Mouse (Mus musculus) hindbrain, embryonic 12.5 days (tissue): ENCODE data around the gene Nelfcd. TPM values are rescaled to one million over a fixed set of nuclear protein-coding genes. Genes with fewer than 3 reads are reported as not detected.

Experiments
- ATAC-seq: fragments of 200-750 bp; cut with Nextera tagmentation; 2 replicates; pipeline ENCODE4 v1.8.0; 2017; ENCODE audit warnings: moderate TSS enrichment; ENCODE audit not compliant: low FRiP score
- H3K27ac ChIP-seq: fragments of 300-500 bp; sonication (generic); 2 replicates; pipeline ENCODE4 v1.5.1; 2016; ENCODE audit warnings: mild to moderate bottlenecking
- H3K27me3 ChIP-seq: fragments of 300-500 bp; sonication (generic); 2 replicates; pipeline ENCODE4 v1.6.1; 2016; ENCODE audit warnings: mild to moderate bottlenecking
- H3K36me3 ChIP-seq: fragments of 300-500 bp; sonication (generic); 2 replicates; pipeline ENCODE4 v1.6.1; 2016; ENCODE audit warnings: mild to moderate bottlenecking
- H3K4me1 ChIP-seq: fragments of 300-500 bp; sonication (generic); 2 replicates; pipeline ENCODE4 v1.6.1; 2016
- H3K4me2 ChIP-seq: fragments of 300-500 bp; sonication (generic); replicated peaks from 2 replicates; pipeline ENCODE4 v1.6.1; 2016; ENCODE audit warnings: mild to moderate bottlenecking
- H3K4me3 ChIP-seq: fragments of 300-500 bp; sonication (generic); 2 replicates; pipeline ENCODE4 v1.5.1; 2016; ENCODE audit warnings: mild to moderate bottlenecking
- H3K9ac ChIP-seq: fragments of 300-500 bp; sonication (generic); 2 replicates; pipeline ENCODE4 v1.6.1; 2016; ENCODE audit warnings: mild to moderate bottlenecking, moderate library complexity
- H3K9me3 ChIP-seq: fragments of 300-500 bp; sonication (generic); replicated peaks from 2 replicates; pipeline ENCODE4 v1.6.1; 2016; ENCODE audit warnings: mild to moderate bottlenecking
- WGBS: fragments of 180-500 bp; shearing (Covaris S2); methylation state at CpG from one replicate; pipeline ENCODE4 v1.1.7; 2016; 5-methylcytosine and 5-hydroxymethylcytosine counted together
- polyA plus RNA-seq: library from polyadenylated mRNA; unstranded; fragments of >200 nt; fragmentation: Nextera tagmentation; extraction: Ambion mirVana; gene quantifications from 2 replicates; pipeline ENCODE4 v1.2.1, GENCODE M21; 2016

Nelfcd gene
- 144 and 154 TPM in 2 replicates for polyA plus RNA-seq

DNA sequence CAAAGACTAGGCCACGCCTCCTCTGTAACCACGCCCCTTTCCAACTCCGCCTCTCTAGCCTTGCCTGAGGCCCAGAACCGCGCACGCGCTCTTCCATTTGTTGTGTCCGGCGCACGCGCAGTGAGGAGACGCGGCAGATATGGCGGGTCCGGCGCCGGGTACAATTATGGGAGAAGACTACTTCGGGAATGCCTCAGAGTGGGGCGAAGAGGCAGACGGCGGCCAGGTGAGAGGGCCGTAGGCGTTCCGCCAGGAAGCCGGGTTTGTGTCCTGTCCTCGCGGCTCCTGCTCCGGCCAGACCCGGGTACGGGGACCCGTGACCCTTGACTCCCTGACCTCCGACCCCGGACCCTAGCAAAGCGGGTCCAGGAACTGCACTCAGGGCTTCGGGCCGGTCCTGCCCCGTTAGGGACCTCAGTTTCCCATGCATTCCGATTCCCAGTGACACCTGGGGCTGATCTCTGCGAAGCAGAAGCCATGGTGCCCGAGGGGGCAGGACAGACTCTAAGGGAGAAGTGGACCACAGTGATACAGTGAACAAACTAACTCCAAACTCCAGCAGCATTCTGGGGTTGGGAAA, at the start of gene Nelfcd:
TSS of gene Nelfcd (plus strand) at position 74 of the 580 bp plus-strand sequence.
- H3K4me2 ChIP-seq: peak within 1 kb of the TSS; percentile 83
- H3K9me3 ChIP-seq: no peaks in the 10 kb centered on the region
- WGBS: under 1% methylated on average over 40 of the region's 40 CpGs
- peaks cover 14% of the 10 kb centered on the region for H3K36me3 ChIP-seq
- peak; percentile 93 for ATAC-seq
- no peak within 1 kb of the TSS for H3K27ac ChIP-seq
- peak within 1 kb of the TSS; percentile 93 for H3K4me3 ChIP-seq
- peak within 1 kb of the TSS; percentile 92 for H3K9ac ChIP-seq
- H3K4me1 ChIP-seq: peaks cover 11% of the 10 kb centered on the region
- H3K27me3 ChIP-seq: 0 out of 2 replicates have a peak, but pooled peaks cover 3% of the 10 kb centered on the region

DNA sequence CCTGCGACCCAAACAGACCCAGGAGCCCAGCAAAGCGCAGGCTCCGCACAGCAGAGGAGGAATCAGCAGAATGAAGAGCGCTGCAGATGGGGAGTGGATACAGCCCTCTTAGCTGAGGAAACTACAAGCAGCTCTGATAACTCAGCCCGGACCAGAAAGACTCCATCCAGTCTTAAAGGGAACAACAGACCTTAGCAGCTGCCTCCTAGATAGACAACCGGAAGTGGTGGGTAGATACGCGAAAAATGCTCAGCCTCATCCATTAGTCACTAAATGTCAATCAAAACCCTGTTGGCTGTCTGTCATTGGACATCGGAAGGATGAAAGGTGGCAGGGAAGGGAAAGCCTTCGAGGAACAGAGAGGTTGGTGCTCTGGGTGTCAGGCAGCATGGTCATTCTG, 49.0 kb upstream of the Nelfcd start:
- no peak overlapping the region for H3K9ac ChIP-seq
- 85% methylated on average over 10 of the region's 10 CpGs for WGBS
- H3K4me2 ChIP-seq: no peak overlapping the region
- no peaks in the 10 kb centered on the region for H3K4me1 ChIP-seq
- no peak overlapping the region for H3K4me3 ChIP-seq
- H3K36me3 ChIP-seq: no peaks in the 10 kb centered on the region
- H3K27ac ChIP-seq: no peak overlapping the region
- ATAC-seq: no peak
- H3K9me3 ChIP-seq: no peaks in the 10 kb centered on the region
- no peaks in the 10 kb centered on the region for H3K27me3 ChIP-seq

DNA sequence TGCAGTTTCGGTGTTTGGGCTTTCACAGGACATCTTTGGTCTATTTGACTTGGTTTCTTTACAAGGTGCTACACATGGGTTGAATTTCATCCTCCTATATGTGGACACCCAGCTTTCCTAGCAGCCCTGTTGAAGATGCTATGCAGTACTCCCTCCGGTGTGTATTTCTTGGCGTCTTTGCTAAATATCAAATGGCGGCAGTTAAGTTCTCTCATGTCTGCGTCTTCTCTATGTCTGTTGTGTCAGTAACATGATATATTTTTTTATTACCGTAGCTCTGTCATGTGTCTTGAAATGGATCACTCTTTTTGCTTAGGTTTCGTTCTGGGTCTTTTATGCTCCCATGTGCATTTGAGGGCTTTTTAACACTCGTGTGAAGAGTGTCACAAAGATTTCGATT, 34.6 kb upstream of the Nelfcd start:
- Histone ChIP-seq H3K4me3 (no peak overlapping the region), H3K27ac (no peak overlapping the region), H3K4me1 (no peaks in the 10 kb centered on the region), H3K4me2 (no peak overlapping the region), H3K27me3 (no peaks in the 10 kb centered on the region), H3K9ac (no peak overlapping the region), H3K36me3 (no peaks in the 10 kb centered on the region), H3K9me3 (no peaks in the 10 kb centered on the region)
- no peak for ATAC-seq
- 84% methylated on average over 9 of the region's 9 CpGs for WGBS

DNA sequence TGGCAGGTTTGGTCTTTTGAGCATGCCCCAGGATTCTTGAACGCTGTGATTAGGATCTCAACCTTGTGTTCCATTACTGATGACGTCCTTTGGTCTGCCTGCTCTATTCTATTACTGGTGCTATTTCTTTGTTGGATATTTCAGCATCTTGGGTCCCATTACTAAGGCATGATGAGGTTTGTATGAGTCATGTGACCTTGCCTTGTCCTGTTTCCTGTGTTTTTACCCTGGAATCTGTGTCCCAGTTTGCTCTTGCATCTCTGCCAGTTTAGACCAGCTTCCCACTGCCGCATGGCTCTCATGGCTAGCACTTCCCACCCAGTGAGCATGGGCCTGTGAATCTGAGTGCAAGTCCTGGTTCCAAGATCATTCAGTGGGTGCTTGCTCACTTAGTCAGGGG, 23.7 kb upstream of the Nelfcd start:
- no peak for ATAC-seq
- Histone ChIP-seq H3K4me3 (no peak overlapping the region), H3K4me1 (no peaks in the 10 kb centered on the region), H3K27me3 (no peaks in the 10 kb centered on the region), H3K4me2 (no peak overlapping the region), H3K9me3 (no peaks in the 10 kb centered on the region), H3K36me3 (no peaks in the 10 kb centered on the region), H3K9ac (no peak overlapping the region), H3K27ac (no peak overlapping the region)
- 93% methylated on average over 3 of the region's 3 CpGs for WGBS

DNA sequence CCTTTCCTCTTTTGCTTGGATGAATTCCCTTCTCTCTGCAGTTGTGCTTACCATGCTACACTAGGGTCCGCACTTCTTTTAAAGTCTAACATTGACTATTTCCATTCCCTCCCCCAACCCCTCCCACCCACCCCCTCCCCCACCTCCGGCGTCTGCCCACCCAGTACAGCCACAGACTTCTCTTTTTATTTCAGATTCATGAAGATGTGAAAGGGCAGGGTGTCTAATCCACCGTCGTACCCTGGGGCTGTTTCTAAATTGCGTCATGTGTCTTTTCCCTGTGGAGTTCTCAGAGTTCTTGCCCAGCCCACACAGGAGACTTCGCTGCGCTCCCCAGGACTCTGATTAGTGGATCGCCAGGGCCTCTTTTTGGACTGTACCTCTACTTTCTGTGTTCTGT, 23.1 kb upstream of the Nelfcd start:
- H3K9me3 ChIP-seq: no peaks in the 10 kb centered on the region
- H3K27ac ChIP-seq: no peak overlapping the region
- no peak overlapping the region for H3K4me3 ChIP-seq
- H3K4me2 ChIP-seq: no peak overlapping the region
- WGBS: 67% methylated on average over 9 of the region's 9 CpGs
- no peaks in the 10 kb centered on the region for H3K36me3 ChIP-seq
- no peaks in the 10 kb centered on the region for H3K4me1 ChIP-seq
- H3K27me3 ChIP-seq: no peaks in the 10 kb centered on the region
- no peak overlapping the region for H3K9ac ChIP-seq
- ATAC-seq: no peak

DNA sequence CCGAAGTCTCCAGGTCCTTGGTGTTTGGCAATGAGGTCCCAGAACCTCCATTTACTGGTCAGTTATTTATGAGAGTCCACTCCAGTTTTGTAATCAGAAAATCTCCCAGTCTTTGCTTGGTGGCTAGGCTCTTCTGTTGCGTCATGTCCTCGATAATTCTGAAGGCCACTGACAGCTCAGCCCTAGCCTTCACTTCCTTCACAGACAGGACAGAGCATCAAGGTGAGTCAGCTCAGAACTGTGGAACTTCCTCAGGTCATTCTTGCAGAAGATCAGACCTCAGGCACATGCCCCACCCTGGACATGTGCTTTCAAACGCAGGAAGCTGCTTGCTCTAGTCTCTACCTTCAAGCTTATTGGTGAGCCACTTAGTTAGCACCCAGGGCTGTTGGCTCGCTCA, 22.2 kb upstream of the Nelfcd start:
- H3K9ac ChIP-seq: no peak overlapping the region
- ATAC-seq: no peak
- H3K36me3 ChIP-seq: no peaks in the 10 kb centered on the region
- no peaks in the 10 kb centered on the region for H3K27me3 ChIP-seq
- H3K4me2 ChIP-seq: no peak overlapping the region
- no peak overlapping the region for H3K27ac ChIP-seq
- no peak overlapping the region for H3K4me3 ChIP-seq
- 82% methylated on average over 5 of the region's 5 CpGs for WGBS
- no peaks in the 10 kb centered on the region for H3K4me1 ChIP-seq
- H3K9me3 ChIP-seq: no peaks in the 10 kb centered on the region

DNA sequence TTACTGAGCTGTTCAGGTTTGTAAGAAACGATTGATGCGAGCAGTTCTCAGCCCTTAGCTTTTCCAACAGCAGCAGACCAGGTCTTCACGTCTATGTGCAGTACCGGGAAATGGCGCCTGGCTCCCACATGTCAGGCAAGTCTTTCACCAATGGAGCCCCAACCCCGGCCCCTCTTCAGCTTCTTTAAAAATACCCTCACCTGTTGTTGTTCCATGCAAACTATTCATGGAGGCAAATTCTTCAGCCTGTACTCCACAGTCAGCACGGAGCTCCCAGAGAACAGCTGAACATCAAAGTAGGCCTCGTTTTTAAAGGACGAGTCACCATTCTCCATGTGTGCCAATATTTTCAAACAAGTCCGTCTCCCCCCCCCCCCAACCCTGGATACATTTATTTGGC, 19.0 kb upstream of the Nelfcd start:
- no peaks in the 10 kb centered on the region for H3K36me3 ChIP-seq
- 85% methylated on average over 10 of the region's 10 CpGs for WGBS
- H3K4me2 ChIP-seq: no peak overlapping the region
- H3K27me3 ChIP-seq: no peaks in the 10 kb centered on the region
- no peak overlapping the region for H3K9ac ChIP-seq
- no peaks in the 10 kb centered on the region for H3K9me3 ChIP-seq
- no peak overlapping the region for H3K4me3 ChIP-seq
- H3K4me1 ChIP-seq: no peaks in the 10 kb centered on the region
- no peak for ATAC-seq
- no peak overlapping the region for H3K27ac ChIP-seq

DNA sequence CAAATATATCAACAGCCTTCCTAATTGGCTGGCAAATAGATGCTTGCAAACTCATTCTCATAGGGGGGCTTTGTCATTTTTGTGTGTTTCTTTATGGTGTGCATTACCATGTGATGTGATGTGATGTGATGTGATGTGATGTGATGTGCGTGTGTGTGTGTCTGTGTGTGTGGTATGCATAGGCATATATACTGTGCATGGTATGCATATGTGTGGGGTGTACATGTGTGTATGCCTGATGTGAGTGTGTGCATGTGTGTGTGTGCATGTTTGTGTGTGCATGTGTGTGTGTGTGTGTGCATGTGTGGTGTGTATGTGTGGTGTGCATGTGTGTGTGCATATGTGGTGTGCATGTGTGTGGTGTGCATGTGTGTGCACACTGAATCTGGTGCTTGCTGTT, 18.5 kb upstream of the Nelfcd start:
- H3K9ac ChIP-seq: no peak overlapping the region
- no peaks in the 10 kb centered on the region for H3K9me3 ChIP-seq
- ATAC-seq: no peak
- no peak overlapping the region for H3K4me2 ChIP-seq
- no peaks in the 10 kb centered on the region for H3K27me3 ChIP-seq
- no peak overlapping the region for H3K27ac ChIP-seq
- H3K4me1 ChIP-seq: no peaks in the 10 kb centered on the region
- no peaks in the 10 kb centered on the region for H3K36me3 ChIP-seq
- 96% methylated on average over 1 of the region's 1 CpGs for WGBS
- H3K4me3 ChIP-seq: no peak overlapping the region

DNA sequence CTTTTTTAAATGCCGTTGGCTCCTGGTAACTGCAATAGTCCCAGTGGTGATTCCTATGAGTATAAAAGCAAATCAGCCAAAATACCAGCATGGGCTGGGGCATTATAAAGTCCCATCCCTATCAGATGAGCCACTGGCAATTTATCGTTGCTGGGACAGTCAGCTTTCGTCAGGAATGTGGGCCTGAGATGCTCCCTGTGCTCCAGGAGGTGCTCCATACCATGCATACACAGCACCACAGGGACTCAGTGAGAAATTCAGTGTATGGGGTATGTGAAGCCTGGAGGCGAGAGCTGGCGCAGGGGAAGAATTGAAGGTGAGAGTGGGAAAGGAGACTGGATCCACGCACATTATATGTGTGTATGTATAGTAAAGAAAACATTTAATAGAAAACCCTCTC, 17.7 kb upstream of the Nelfcd start:
- Histone ChIP-seq H3K27me3 (no peaks in the 10 kb centered on the region), H3K4me3 (no peak overlapping the region), H3K9ac (no peak overlapping the region), H3K4me2 (no peak overlapping the region), H3K9me3 (no peaks in the 10 kb centered on the region), H3K36me3 (no peaks in the 10 kb centered on the region), H3K27ac (no peak overlapping the region), H3K4me1 (no peaks in the 10 kb centered on the region)
- ATAC-seq: no peak
- WGBS: 92% methylated on average over 6 of the region's 6 CpGs

DNA sequence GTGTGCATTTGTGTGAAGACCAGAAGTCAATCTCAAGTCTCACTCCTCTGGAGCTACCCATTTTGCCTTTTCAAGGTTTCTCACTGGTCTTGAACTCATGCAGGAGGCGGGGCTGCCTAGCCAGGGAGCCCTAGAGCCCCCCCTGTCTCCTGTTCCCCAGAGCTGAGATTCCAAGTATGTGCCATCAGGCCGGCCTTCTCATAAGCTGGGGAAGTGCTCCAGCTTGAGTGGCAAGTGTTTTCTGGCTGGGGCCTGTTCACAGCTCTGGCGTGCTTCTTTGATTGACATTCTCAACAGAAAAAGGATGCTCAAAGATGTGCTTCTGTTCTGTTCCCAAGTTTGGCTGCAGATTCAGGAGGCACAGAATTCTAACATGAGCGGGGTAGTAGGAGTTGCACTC, 15.2 kb upstream of the Nelfcd start:
- H3K9ac ChIP-seq: no peak overlapping the region
- WGBS: 83% methylated on average over 4 of the region's 4 CpGs
- no peaks in the 10 kb centered on the region for H3K36me3 ChIP-seq
- no peak for ATAC-seq
- no peaks in the 10 kb centered on the region for H3K27me3 ChIP-seq
- no peaks in the 10 kb centered on the region for H3K9me3 ChIP-seq
- no peak overlapping the region for H3K4me2 ChIP-seq
- H3K27ac ChIP-seq: no peak overlapping the region
- H3K4me3 ChIP-seq: no peak overlapping the region
- no peaks in the 10 kb centered on the region for H3K4me1 ChIP-seq

DNA sequence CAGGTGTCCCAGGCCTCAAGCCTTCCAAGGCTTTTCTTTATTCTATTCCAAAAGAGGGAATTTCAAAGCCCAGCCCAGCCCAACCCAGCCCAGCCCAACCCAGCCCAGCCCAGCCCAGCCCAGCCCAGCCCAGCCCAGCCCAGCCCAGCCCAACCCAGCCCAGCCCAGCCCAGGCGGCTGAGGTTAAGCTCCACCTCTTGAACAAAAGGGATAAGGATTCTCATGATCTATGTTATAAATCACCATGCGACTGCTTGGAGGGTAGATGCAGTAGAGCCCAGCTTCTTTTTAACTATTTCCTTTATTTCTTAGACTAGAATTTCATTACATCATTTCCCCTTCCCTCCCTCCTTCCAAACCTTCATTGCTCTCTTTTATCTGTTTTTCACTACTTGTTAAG, 5.4 kb upstream of the Nelfcd start:
- no peak for ATAC-seq
- Histone ChIP-seq H3K4me3 (no peak overlapping the region), H3K27me3 (peaks cover 3% of the 10 kb centered on the region; the same call in 1 of the 2 replicates), H3K36me3 (no peaks in the 10 kb centered on the region), H3K9ac (no peak overlapping the region), H3K4me2 (no peak overlapping the region), H3K27ac (no peak overlapping the region), H3K9me3 (no peaks in the 10 kb centered on the region), H3K4me1 (no peaks in the 10 kb centered on the region)
- WGBS: 59% methylated on average over 2 of the region's 2 CpGs

DNA sequence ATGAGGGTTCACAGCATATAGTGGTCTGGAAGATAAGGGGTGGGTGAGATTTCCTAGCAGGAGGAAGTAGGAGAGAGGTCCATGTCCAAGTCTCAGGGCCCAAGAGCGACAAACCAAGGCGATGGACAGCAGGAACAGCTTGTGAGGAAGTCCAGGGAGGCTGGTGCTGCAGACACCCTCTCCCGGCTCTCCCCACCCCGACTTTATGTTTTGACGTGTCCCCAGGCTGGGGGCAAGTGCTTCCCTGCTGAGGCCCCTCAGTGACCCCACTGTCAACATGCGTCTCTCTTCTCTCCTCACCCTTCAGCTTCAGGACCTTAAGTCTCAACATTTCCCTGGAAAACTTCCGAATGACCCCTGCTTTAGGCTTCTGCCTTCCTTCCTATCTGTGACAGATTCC, 2.5 kb upstream of the Nelfcd start:
- 73% methylated on average over 7 of the region's 7 CpGs for WGBS
- no peaks in the 10 kb centered on the region for H3K36me3 ChIP-seq
- no peak overlapping the region for H3K9ac ChIP-seq
- peaks cover 11% of the 10 kb centered on the region for H3K4me1 ChIP-seq
- ATAC-seq: no peak
- no peak overlapping the region for H3K4me2 ChIP-seq
- H3K4me3 ChIP-seq: no peak overlapping the region
- no peak overlapping the region for H3K27ac ChIP-seq
- H3K9me3 ChIP-seq: no peaks in the 10 kb centered on the region
- peaks cover 3% of the 10 kb centered on the region; the same call in 1 of the 2 replicates for H3K27me3 ChIP-seq

DNA sequence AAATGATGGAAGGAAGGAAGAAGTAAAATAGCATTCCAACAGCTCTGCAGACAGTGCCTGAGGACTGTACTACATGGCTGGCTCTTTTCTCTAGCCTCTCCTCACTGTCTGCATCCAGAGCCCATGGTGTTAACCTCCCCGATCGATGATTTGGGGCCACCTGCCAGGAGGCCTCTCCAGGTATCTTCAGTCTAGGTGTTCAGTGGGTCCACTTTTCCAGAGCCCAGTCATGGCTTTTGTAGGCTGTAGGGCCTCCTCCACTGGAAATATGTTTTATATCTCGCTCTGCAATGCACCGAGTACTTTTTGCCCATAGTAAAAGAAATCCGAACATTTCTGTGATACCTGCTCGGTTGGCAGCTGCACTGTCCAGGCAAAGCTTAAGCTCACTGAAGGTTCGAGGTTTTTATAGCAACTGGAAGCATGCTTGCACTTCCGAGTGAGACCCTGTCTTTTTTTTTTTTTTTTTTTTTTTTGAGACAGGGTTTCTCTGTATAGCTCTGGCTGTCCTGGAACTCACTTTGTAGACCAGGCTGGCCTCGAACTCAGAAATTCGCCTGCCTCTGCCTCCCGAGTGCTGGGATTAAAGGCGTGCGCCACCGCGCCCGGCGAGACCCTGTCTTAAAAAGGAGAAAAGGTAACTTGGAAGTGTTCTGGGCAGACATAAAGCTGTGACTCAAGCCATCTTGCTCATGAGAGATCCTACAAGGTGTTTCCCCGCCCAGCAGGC, 438 bp upstream of the Nelfcd start:
- Histone ChIP-seq H3K9me3 (no peaks in the 10 kb centered on the region), H3K4me1 (peaks cover 11% of the 10 kb centered on the region), H3K9ac (no peak overlapping the region), H3K27me3 (0 out of 2 replicates have a peak, but pooled peaks cover 3% of the 10 kb centered on the region), H3K36me3 (peaks cover 7% of the 10 kb centered on the region), H3K27ac (no peak overlapping the region), H3K4me2 (peak overlapping the region; percentile 83), H3K4me3 (peak overlapping the region; percentile 93)
- whole genome bisulfite sequencing: 44% methylated on average over 18 of the region's 18 CpGs
- ATAC-seq: no peak
